Mouse (Mus musculus) WW6 (cell line): ENCODE data around the gene Anp32a.

ENCODE experiments used
- DNase-seq: peaks from one replicate; pipeline ENCODE4 v3.0.0-alpha.2; 2013; ENCODE audit warnings: low read depth, low spot score

Anp32a gene

GRCm38 (mm10) chr9:62368256-62368905 is 27.3 kb downstream of the Anp32a start:
- no peak for DNase-seq

GRCm38 (mm10) chr9:62369172-62369571 is 28.1 kb downstream of the Anp32a start:
- DNase-seq = no peak

GRCm38 (mm10) chr9:62370186-62370585 is 29.1 kb downstream of the Anp32a start:
- no peak for DNase-seq

GRCm38 (mm10) chr9:62370648-62371280 is 29.7 kb downstream of the Anp32a start:
- no peak for DNase-seq

GRCm38 (mm10) chr9:62371745-62372555 is 30.9 kb downstream of the Anp32a start:
- no peak for DNase-seq

GRCm38 (mm10) chr9:62372556-62373221 is 31.6 kb downstream of the Anp32a start:
- DNase-seq = no peak

GRCm38 (mm10) chr9:62373222-62374123 is 32.4 kb downstream of the Anp32a start:
- DNase-seq = no peak

GRCm38 (mm10) chr9:62374276-62374675 is 33.2 kb downstream of the Anp32a start:
- DNase-seq = no peak

- DNase-seq = no peak
These were observed 36.8 kb downstream of the Anp32a start for GRCm38 (mm10) chr9:62377897-62378296.

GRCm38 (mm10) chr9:62380351-62380750 is 39.3 kb downstream of the Anp32a start:
- DNase-seq = no peak

- DNase-seq = no peak
These were observed 40.4 kb downstream of the Anp32a start for GRCm38 (mm10) chr9:62381402-62381913.

GRCm38 (mm10) chr9:62382519-62383084 is 41.5 kb downstream of the Anp32a start:
- DNase-seq = no peak

GRCm38 (mm10) chr9:62385062-62385461 is 44.0 kb downstream of the Anp32a start:
- DNase-seq = no peak

GRCm38 (mm10) chr9:62385727-62386518 is 44.8 kb downstream of the Anp32a start:
- no peak for DNase-seq

- no peak for DNase-seq
These were observed 48.6 kb downstream of the Anp32a start for GRCm38 (mm10) chr9:62389735-62390134.

- no peak for DNase-seq
These were observed 52.4 kb downstream of the Anp32a start for GRCm38 (mm10) chr9:62393531-62393930.

- no peak for DNase-seq
These were observed 53.1 kb downstream of the Anp32a start for GRCm38 (mm10) chr9:62394163-62394562.

- DNase-seq = no peak
These were observed 59.6 kb downstream of the Anp32a start for GRCm38 (mm10) chr9:62400531-62401170.

GRCm38 (mm10) chr9:62401589-62401988 is 60.5 kb downstream of the Anp32a start:
- DNase-seq = no peak
